Mouse (Mus musculus): ENCODE results near the gene Ciapin1.

Ciapin1 gene

GRCm38 (mm10) chr8:94804546-94805340, 33.4 kb downstream of the Ciapin1 start:
- no peak for DNase-seq

DNA sequence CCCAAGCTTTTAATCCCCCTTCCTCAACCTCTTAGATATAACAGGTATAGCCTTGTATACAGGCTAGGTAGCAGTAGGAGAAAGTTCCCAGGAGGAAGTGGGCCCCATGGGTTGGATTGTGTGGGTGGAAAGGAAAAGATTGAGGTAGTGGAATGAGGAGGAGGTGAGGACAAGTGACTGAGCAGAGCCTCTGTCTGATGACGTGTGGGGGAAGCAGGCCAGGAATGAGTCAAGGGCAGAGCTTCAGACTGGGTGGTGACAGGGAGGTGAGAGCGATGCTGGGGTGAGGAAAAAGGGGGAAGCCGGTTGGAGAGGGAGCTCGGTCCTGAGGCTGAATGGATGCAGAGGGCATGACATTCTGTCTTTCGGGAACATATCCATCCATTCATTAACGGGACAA, 34.6 kb downstream of the Ciapin1 start:
- DNase-seq = no peak

DNA sequence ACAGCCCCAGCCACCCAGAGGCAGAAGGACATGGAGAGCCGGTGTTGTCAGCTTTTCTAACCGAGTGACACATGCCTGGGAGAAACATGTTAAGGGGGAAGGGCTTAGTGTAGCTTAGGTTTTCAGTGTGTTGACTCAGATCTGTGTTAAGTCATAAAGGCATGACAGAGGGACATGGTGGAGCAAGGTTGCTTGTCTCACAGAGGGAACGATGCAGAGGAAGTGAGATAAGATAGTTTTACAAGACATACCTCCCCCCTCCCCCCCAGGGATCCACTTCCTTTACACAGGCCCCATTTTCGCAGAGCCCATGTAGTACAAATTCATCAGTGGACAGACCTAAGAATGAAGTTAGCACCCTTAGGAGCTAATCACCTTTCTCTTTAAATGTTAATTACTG, 35.8 kb downstream of the Ciapin1 start:
- no peak for DNase-seq

DNA sequence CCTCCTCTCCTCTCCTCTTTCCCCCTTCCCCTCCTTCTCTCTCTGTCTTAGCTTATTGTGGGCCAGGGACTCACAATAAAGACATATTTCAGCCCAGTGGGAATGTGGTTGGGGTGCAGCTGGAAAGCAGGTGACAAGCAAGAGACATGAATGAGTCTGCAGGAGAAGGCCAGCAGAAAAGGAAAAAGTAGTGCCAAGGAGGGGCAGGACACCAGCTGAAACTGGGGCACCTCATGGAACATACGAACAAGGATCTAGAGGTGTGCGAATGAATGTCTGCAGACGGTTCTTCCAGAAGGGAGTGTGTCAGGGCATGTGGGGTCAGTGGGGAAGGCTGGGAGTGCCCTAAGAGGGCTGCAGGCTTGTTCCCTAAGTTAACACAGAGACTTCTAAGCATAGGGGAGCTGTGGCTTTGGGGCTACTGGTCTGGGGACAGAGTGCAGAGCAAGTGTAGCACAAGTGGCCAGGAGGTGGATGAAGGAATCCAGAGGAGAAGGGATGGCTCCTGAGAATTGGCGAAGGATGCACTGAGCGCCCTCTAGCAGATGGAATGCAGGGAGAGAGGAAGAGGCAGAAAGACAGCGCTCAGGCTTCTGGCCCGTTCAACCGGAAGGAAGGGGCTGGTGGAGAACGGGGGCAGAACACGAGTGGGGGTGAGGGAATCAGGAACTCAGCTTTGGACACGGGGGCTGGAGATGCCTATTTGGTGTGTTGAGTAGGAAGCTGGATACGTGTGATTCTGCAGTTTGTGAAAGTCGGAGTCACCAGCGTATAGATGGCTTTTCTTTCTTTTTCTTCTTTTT, 36.7 kb downstream of the Ciapin1 start:
- no peak for DNase-seq

DNA sequence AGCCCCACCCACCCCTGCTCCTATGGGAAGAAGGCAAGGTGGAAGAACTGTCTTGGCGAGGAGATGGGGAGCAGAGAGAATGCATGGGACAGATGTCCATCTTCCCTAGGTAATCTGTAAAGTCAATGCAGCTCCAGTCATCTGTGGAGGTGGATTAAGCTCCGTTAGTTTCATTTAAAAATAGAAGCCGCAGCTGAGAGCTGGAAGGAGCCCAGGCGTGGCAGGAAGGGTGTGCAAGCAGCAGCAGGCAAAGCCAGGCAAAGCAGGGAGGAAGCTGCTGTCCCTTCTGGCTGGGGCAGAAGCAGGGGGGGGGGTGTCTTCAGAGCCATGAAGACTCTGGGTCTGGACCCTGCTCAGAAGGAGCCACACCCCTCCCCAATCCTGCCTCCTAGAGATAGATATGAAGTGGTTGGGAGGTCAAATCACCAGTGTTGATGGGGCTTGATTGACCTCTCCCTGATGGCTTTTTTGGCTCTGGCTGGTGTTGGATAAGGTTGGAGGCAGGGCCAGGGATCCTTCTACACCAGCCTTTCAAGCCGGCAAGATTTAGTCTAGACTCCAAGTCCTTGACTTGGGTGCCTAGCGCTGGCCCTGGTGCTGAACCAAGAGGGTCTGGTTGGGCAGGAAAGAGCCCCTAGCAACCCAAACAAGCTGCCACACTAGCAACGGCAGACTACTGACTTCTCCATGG, 37.7 kb downstream of the Ciapin1 start:
- DNase-seq = no peak

DNA sequence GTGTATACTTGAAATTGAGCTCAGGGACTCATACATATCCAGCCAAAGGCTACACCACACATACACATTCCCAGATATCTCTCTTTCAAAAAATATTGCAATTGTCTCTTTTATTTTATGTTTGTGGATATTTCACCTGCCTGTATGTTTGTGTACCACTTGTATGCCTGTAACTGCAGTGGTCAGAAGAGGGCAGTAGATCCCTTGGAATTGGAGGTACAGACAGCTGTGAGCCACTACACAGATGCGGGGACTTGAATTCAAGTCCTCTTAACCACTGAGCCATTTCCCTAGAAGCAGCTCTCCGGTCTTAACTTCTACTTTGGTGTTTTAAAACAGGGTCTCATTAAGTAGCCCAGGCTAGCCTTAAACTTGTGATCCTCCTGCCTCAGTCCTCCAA, 43.4 kb downstream of the Ciapin1 start:
- no peak for DNase-seq

DNA sequence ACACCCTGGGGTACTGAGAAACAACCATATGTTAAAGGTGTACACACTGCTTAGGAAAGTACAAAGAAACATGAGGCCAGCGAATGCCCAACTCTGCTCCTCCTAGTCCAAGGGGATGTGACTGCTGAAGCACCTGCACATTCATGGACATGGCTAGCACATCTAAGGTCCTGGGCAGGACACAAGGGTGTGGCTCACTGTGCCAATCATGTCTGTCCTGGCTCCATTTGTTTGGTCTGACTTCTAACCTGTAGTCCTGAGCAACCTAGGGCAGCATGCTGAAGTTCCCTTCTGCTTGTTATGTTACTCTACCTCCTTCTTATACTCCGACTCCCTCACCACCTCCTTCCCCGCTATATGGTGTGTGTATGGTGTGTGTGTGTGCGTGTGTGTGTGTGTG, 43.8 kb downstream of the Ciapin1 start:
- no peak for DNase-seq

DNA sequence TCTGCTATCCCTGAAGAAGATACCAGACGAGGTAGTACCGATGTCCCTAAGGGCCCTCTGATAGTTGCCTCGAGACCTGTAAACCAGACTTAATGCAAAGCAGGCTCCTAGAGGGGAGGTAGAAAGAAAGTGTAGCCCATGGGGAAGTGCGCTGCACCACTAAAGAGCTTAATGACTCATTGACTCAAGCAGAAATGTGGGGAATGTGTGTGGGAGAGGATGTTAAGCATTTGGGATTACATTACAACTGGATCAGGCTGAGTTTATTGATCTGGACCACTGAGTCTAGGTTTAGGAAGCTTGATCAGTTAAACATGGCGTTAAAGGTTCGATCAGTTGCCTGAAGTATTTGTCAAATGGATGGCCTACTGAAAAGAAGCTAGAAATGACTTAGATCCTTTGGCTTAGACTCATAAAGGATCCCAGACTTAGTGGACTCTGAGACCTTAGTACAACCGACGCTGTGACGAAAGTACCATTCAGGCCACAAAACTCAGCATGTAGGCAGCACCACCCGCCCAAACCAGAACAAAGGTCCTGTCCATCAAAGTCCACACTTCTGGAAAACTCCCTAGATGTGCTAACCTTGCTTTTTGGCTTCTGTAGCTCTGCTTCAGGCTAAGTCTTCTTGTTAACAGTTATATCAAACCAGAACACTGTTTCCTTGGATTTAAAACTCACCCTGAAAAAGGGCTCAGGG, 48.8 kb downstream of the Ciapin1 start:
- no peak for DNase-seq

- DNase-seq = no peak
Measured at GRCm38 (mm10) chr8:94787524-94788501, 50.3 kb downstream of the Ciapin1 start.

DNA sequence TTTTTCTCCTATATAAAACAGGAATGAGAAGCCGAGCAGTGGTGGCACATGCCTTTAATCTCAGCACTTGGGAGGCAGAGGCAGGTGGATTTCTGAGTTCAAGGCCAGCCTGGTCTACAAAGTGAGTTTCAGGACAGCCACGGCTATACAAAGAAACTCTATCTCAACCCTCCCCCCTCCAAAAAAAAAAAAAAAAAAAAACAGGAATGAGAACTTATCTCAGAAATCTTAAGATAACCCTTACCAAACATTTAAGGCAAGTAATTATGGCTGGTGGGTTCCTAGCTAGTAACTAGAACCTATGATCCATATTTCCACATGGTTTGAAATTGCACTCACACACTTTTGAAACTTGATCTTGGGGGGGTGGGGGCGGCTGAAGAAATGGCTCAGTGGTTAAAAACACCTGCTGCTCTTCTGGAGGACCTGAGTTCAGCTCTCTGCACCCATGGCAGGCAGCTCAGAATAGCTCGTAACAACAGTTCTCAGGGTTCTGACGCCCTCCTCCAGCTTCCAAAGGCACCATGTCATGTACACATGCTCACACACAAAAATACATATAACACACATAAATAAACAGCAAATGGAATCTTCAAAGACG, 52.1 kb downstream of the Ciapin1 start:
- DNase-seq = no peak

DNA sequence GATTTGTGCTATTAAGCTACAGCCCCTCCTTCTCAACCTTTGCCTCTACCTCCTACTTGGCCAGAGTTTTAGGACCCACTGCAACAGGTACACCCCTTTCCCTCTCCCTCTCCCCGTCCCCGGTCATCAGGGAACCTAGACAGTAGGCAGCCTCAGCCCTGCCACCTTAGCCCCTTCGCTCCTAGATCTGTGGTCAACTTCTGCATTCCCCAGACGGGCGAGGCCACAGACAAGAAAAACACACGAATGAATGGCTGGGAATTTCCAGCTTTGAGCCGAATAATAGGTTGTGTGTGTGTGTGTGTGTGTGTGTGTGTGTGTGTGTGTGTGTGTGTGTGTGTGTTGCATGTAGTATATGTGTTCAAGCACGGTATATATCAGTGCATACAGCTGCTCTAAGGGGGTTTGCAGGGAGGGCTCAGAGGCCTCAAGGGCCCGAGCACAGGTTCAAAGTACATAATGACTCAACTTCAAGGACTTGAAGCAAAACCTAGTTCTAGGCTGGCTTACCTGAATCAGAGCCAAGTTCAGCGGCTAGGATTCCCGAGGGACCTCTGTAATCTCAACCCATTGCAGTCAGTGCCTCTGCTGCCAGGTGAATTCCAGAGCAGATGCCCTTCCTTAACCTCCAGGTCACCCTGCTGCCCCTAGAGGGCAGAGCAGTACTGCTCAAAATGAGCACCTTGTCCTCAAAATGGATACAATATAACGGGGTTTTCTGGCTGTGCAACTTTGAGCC, 52.7 kb downstream of the Ciapin1 start:
- peak; percentile 45 to 51 for DNase-seq

DNA sequence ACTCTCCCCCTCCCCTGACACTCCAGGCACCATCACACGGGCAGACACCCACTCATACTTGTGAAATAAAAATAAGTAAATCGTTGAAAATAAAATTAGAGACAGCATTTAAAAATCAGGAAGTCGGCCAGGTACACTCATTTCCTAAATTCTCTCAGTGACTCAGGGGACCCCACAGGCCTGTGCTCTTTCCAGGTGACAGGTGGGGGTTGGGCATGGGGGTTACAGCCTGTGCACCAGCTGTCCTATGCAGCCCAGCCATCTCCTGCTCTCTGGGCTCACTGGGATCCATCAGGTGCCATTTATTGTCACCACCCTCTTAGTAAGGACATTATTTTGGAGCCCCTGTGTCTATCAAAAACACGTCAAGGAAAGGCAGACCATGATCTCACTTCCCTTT, 54.3 kb downstream of the Ciapin1 start:
- DNase-seq = no peak

DNA sequence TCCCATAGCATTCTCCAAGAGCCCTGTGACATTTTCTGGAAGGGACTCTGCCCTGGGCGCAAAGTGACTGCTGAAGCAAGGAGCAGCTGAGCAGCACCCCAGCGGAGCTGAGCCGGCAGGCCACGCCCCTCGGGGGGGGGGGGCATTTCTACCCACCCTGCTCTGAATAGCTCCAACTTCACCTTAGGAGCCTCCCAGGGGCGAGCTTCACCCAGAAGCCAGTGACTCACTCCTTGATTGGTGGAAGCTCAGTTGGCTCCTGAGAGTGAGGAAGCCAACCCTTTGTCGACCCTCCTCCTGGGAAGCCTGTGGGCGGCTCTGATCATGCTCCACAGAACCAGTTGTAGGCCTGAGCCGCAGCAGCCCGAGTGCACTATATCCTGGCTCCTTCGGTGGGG, 56.3 kb downstream of the Ciapin1 start:
- no peak for DNase-seq

- DNase-seq = no peak
Measured at GRCm38 (mm10) chr8:94781155-94781837, 56.9 kb downstream of the Ciapin1 start.

GRCm38 (mm10) chr8:94780491-94781154, 57.5 kb downstream of the Ciapin1 start:
- DNase-seq = no peak

DNA sequence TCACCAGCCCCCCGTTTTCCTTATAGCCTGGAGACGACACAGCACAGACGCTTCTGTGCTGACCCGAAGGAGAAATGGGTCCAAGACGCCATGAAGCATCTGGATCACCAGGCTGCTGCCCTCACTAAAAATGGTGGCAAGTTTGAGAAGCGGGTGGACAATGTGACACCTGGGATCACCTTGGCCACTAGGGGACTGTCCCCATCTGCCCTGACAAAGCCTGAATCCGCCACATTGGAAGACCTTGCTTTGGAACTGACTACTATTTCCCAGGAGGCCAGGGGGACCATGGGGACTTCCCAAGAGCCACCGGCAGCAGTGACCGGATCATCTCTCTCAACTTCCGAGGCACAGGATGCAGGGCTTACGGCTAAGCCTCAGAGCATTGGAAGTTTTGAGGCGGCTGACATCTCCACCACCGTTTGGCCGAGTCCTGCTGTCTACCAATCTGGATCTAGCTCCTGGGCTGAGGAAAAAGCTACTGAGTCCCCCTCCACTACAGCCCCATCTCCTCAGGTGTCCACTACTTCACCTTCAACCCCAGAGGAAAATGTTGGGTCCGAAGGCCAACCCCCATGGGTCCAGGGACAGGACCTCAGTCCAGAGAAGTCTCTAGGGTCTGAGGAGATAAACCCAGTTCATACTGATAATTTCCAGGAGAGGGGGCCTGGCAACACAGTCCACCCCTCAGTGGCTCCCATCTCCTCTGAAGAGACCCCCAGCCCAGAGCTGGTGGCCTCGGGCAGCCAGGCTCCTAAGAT, 58.4 kb downstream of the Ciapin1 start:
- DNase-seq = no peak

DNA sequence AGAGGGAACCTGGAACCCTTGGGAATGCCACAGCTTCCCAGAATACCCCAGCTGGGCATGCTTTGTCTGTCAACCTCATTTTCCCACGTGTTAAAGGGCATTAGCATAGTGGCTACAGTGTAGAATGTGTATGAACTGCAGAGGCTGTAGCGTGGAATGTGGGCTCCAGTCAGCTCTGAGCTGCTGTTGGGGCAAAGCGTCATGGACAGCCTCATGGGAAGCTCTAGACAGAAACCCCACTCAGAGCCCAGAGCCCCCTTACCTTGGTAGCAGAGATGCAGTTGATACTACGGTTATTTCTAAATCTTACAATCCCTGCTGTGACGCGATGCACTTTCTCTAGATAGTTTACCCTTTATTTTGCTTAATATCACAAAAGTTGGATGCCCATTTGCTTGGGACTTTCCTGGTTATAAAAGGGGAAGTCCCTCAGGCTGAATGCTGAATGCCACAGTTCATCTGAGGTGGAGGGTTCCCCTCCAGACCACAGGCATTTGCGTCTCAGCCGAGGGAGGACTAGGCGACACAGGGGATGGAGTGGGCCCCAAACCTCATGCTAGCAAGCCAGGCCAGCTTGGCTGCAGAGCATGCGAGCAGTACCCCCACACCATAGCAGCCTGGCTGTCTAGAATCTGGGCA, 59.1 kb downstream of the Ciapin1 start:
- DNase-seq = no peak

DNA sequence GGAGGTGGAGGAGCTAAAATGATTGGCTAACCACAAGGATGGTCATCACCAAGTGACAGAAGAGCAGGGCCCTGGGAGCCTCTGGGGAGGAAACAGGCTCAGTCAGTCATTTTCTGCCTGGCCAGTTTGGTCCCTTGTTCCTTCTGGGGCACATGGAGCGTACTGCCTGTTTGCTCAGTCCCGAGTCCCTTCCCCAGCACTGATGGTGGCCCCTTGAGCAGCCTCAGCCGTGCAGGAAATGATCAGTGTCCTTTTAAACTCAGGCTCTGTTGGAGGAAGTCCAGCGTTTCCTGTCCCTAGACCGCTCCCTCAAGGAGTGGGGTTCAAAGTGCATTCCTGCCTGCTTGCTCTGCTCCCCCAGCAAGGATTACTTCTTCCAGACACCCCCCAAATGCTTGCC, 59.7 kb downstream of the Ciapin1 start:
- DNase-seq = no peak

Measured in thymus, postnatal 36 days (tissue).